Mouse (Mus musculus) gastrocnemius, adult 18-20 months (tissue): ENCODE data around the gene Syt2. TPM values are rescaled to one million over a fixed set of nuclear protein-coding genes. Genes with fewer than 3 reads are reported as not detected.

ENCODE experiments used
- DNase-seq: peaks from one replicate; pipeline ENCODE4 v3.0.0; 2021; ENCODE audit warnings: low spot score
- total RNA-seq, 2 experiments: library from RNA; stranded (reverse); gene quantifications; 2 replicates each; pipeline ENCODE4 v1.2.3; 2021

The Syt2 gene
- total RNA-seq, 2 experiments from 2014 or later = not detected

DNA sequence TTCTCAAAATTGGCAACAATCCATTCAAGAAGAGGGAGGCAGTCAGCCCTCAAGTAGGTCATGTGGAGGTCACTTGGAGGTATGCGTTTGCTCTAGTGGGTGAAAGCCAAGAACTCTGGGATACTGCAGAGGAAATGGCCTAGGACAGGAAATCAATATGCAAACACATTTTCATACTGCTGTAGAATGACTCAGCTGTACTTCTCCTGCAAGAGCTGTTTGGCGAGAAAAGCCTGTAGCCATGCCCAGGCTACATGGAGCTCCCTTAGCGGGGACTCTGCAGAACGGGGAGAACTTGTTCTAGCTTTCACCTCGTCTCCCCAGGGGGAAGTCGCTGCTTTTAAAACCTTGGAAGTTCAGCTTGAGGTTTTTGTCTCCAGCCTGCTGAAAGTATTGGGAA, 124.9 kb downstream of the Syt2 start:
- DNase-seq = peak; percentile 83

DNA sequence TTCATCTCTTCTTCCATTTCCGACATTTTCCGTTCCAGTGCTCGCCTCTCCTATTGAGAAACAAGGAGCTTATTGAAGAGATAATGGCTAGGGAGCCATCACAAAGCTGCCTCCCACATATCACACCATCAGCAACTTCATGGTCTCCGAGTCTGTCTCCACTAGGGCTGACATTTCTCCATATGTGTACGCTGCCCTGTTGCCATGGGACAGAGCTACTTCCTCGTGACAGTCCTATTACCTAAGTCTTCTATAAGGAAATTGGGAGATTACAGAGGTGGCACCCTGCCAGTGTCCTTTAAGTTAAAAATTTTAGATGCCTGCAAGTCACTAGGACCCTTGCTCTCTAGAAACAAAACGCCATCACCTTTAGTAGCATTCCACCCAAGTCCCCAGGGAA, 125.5 kb downstream of the Syt2 start:
- no peak for DNase-seq

GRCm38 (mm10) chr1:134772821-134773220, 126.3 kb downstream of the Syt2 start:
- DNase-seq = no peak

DNA sequence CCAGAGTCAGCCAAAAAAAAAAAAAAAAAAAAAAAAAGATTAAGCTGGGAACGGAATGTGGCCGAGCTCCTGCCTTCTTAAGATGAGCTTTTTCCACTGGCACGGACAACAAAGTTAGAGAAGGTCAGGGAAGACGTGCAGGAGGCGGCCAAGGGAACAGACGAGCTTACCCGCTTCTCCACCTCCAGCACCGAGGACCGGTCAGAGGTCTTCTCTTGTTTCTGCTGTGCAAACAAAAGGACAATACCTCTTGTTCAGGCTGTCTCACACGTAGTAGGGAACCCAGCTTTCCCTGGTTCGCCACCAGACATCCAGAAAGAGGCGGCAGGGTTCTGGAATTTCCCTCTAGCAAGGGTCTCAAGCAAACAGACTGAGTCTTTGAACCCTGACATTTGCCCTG, 126.8 kb downstream of the Syt2 start:
- DNase-seq = peak; percentile 64

- DNase-seq = no peak
Observed at GRCm38 (mm10) chr1:134774247-134774646, 127.8 kb downstream of the Syt2 start.

- DNase-seq = peak; percentile 65
Observed at GRCm38 (mm10) chr1:134774728-134775287, 128.3 kb downstream of the Syt2 start.

GRCm38 (mm10) chr1:134775631-134776030, 129.2 kb downstream of the Syt2 start:
- no peak for DNase-seq

DNA sequence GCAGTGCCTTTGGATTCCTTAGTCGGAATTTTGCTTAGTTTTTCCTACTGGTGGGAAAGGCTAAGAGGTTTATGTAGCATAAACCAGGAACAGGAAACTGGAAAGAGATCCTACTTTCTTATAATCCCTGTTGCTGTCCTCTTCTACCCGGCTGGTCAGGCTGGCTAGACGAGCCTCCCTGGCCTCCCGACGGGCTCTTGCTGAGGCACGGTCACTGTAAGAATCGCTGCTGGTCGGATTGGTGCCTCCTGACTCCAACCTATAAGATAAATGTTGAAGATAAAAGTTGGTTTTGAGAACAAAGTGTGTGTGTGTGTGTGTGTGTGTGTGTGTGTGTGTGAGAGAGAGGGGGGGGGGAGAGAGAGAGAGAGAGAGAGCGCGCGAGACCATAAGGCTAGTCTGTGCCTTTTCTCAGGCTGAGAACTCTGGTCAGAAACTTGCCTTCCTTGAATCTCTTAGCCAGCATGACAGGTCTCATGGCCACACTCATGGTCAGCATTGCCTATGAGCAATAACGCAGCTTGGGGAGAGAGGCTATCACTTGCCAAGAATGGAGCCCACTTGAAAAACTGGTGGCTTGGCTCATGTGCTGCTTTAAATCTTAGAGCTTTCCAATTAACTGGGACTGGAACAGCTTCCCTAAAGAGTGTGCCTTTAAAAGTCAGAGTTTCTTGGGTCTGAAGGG, 130.9 kb downstream of the Syt2 start:
- no peak for DNase-seq

DNA sequence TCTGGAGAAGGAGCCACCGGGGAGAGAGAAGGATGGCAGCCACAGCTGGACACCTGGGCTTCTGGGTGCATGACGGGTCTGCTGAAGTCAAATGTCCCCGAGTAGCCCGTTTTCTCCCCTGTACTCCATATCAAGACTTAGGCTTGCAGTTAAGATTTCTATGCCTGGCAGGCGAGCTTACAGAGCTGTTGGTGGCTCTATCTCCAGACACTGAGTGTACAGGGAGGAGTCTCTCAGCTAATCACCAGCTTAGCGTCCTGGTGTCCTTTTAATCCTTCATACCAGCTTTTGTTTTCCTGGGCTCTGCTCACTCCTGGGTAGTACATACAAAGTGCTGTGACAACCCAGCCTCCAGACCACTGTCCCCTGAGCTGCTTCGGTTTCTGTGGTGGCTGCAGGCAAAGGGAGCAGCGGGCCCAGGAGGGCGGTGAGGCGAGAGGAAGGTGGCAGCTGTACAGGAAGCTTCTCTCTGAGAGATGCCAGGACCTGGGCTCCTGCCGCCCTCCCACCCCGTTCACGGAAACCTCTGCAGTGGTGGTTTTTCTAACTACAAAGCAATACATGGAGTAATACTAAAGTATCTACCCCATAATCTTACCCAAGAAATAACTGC, 131.6 kb downstream of the Syt2 start:
- DNase-seq = no peak

DNA sequence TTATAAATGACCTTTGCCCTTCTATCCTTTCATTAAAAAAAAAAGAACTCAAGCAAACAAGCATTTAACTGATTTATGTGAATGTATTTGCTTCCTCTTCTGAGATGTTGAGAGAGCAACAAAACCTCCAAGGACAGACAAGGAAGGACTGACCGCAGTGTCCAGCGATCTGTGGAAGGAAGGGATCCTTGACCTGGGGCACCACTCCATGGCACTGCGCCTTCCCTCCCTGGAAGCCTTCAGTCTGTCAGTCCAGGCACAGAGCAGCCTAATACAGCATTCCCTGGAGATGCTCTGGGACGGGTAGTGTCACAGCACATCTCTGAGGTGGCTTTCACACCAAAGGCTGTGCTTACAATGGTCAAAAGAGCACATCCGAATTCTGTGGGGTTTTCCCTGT, 136.3 kb downstream of the Syt2 start:
- DNase-seq = no peak

- no peak for DNase-seq
Observed at GRCm38 (mm10) chr1:134783958-134784357, 137.5 kb downstream of the Syt2 start.

DNA sequence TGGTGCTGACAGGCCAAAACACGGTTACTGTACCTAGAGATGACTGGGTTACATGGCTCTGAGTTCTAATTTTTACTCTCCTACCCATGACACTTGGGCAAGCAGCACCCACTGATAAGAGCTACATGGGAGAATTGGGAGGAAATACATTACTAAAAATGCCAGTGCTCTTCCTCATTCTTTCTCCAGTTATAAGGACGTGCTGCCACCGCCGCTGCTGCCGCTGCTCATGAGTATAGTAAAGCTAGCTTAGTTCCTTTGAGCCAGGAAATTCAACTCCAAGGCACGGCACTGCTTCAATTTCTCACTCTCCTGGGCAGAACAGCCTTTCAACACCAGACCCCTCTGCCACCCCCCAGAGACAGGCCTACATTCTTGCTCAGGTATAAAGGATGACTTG, 138.0 kb downstream of the Syt2 start:
- no peak for DNase-seq

DNA sequence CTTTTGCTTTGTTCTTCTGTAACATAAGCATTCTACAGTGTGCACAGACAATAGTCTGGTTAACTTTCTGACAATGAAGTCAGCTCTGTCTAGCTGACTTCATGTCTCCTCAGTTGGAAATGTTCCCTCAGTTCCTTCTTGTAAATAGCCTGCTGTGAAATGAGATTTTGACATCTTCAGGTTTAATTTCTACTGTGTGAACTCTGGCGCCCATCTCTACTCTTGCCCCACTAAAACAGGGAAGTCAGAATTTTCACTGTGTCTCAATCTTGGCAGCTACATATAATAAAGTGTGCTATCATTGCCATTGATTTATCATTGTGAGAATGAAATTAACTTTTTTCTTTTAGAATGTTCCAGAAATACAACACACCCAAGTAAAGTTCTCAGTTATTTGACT, 138.4 kb downstream of the Syt2 start:
- no peak for DNase-seq

DNA sequence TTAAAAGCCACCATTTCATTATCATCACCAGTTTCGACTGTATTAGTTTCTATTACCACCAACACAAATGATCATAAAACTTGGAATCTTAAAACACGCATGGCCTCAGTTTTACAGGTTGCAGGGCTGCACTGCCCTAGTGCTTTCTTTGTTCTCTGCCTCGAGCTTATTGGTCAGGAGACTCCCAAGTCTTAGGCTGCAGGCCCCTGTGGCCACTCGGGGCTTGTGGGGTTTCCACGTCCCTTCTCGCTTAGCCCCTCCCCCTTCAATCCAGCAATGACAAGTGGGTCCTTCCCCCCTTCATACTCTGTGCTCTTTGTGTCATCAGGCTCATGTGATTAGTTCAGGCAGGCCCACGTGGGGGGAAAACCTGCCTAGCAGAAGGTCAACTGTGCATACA, 141.6 kb downstream of the Syt2 start:
- no peak for DNase-seq

DNA sequence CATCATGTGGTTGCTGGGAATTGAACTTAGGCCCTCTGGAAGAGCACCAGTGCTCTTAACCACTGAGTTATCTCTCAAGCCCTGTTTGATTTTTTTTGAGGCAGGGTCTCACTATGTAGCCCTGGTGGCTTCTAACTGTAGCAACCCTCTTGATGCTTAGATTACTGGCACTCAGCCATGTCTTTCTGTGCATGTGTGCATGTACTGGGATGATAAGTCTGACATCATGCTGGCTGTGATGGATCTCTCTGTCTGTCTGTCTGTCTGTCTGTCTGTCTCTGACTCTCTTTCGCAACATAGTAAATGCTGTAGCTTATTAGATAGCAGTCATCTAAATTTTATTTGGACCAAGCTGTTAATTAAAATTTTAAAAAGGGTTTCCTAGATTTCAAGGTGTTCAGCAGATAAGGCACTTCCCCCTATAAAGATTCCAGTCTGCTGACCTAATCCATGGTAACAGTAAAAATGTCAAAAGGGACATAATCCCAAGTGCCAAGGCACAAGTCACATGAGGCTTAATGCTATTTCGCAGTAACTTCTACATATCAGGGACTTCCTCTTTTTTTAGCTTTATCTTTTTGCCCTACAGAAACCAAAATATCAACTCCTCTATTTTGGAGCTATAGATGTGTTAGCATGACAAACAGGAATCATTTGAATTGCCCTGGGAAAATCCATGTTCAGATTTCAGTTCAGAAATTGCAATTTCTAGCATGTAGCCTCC, 144.4 kb downstream of the Syt2 start:
- DNase-seq = no peak

DNA sequence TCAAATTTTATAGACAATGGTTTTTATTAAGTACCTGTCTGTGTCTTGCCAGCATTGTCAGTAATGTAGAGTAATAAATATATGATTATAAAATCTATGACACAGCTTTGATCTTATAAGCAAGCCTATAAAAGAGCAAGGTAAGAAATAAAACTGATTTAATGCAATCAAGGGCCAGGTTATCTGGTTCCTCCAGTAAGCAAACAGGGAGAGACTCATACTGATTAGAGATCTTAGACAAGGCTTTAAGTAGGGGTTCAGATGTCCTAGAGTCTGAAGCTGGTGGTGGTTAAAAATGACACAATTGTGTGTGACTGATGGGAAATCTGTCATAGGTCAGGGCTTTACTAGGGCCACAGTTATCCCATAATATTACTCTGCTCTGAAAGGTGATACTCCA, 145.0 kb downstream of the Syt2 start:
- DNase-seq = no peak

DNA sequence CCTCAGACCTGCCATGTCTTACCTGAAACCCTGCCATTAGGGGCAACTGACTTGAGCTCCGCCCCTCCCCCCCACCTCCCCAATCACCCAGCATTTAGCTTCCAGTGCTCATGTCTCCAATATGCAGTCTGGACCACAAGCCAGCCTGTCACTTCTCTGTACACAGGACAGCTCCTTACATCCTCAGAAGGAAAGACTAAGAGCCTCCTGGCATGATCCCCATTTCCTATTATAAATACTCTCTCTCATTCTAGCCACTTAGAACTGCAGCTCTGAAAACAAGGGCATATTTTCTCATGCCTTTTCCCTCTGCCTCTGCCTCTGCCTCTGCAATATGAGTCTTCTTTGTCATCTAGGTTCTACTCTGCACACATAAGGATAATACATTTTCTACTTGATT, 149.6 kb downstream of the Syt2 start:
- no peak for DNase-seq

GRCm38 (mm10) chr1:134796536-134796935, 150.1 kb downstream of the Syt2 start:
- no peak for DNase-seq

DNA sequence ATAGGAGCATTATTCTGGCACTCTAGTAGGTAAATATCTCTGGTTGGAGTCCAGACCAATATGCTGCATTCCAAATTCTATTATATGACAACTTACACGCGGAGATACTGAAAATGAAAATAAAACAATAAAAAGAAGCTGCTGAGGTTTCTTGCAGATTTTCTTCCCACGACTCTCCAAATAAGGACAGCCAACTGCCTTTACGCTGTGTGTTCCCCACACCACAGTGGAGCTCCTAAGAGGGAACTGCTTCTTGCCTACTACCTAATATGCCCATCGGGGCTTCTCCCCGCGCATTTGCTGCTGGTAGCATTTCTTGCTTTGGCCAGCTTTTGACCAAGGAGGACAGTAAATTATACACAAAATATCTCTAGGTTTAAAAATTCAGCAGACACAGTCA, 155.3 kb downstream of the Syt2 start:
- no peak for DNase-seq

DNA sequence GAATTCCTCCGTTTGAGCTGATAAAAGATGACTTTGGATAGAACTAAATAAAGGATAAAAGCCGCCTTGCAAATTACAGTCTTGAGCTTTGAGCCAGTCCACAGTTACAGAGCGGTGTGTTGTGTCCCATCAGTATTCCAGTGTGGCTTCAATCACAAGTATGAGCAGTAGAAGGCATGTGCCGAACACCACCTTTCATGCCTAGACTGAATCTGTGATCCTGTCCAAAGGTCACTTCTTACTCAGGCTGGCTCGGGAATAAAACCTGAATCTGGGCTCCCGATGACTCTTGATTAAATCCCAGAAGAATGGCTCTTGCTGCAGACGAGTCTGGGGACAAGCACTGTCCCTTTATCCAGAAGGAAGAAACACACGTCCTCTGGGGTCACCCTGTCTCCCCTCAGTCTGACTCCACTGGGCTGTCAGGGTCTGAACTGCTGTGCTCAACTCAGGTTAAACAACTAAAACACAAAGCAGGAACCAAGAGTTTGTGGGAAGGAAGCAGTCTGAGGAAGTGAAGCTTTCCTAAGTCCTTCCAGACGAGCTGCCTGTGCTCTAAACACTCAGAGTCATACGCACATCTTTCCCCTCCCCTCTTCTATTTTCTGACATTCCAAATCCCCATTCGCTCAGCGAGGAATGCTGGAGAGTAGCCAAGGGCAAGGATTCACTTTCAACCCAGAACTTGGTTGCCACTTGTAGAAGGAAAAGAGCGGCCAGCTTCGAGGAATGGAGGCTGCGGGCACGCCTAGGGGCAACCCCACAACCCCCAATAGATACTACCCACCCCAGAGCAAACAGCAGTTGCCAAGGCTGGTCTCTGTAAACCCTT, 157.0 kb downstream of the Syt2 start:
- peak; percentile 87 for DNase-seq

DNA sequence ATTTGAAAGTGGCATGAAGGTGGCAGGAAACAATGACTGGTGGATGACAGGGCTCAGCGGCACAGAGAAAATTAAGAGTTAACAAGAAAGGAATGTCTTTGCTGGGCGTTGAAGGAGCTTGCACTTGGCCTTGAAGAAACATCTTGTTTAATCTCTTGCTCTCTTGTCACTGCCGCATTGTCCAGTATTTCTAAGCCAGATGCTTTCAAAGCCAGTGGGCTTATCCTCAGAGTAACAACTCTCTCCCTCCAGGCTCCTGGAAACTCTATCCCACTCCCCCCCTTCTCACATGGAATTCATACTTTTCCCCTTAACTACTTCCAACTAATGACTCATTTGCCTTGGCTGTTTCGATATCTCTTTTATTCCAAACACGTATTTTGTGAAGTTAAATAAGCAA, 157.9 kb downstream of the Syt2 start:
- peak; percentile 44 for DNase-seq

- no peak for DNase-seq
Observed at GRCm38 (mm10) chr1:134805471-134805870, 159.0 kb downstream of the Syt2 start.
